Mouse (Mus musculus) kidney, adult 18-20 months (tissue): ENCODE results near the gene Zfp598.

Source experiments
- DNase-seq: peaks from one replicate; pipeline ENCODE4 v3.0.0; 2021

Zfp598 gene

GRCm38 (mm10) chr17:24669545-24670245 is at the start of gene Zfp598:
TSS of gene Zfp598 (plus strand) at chr17:24669687.
- DNase-seq: peak; percentile 95

DNA sequence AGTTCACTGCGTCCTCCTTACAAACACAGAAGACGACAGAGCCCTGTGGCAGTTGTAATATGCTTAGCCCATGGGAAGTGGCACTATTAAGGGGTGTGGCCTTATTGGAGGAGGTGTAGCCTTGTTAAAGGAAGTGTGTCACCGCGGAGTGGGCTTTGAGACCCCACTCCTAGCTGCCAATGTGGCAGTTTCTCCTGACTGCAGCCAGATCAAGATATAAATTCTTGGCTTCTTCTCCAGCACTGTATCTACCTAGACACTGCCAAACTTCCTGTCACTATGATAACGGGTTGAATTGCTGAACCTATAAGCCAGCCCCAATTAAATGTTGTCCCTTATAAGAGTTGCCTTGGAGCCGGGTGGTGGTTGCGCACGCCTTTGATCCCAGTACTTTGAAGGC is 44.0 kb upstream of the Zfp598 start:
- DNase-seq: no peak

- DNase-seq: peak; percentile 87
Measured at GRCm38 (mm10) chr17:24628646-24629045, 40.8 kb upstream of the Zfp598 start.

- no peak for DNase-seq
Measured at GRCm38 (mm10) chr17:24630072-24630471, 39.4 kb upstream of the Zfp598 start.

DNA sequence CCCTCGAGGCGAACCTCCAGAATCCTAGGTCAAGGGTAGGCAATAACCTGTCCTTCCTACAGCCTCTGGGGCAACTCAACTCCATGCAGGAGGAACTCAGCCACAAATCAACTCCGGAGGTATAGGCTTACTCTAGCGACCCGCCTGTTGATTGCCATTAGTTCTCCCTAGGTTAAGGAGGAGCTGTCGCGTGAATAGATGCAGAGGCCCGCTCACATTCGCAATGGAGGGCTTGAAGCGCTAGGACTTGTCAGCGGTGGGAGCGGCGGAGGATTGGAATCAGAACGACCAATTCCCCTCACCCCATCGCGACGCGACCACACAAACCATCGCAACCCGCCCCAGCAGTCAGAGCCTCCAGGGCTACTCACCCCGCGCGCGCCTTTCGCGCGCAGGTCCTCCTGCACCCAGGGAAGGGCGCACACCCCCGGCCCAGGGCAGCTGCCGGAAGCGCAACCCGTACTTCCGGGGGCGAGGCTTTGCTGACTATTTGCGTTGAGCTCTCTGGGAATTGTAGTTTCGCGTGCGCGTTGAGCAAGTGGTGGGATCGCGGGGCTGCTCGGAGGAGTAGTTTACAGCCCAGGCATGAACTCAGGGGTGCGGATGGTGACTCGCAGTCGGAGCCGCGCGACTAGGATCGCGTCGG is 37.2 kb upstream of the Zfp598 start, which contains the start of the genes Tsc2 and Nthl1:
Gene Tsc2, minus strand, starts transcription at position 464 of the 646 bp plus-strand sequence.
Gene Nthl1, plus strand, starts transcription at position 514 of the 646 bp plus-strand sequence.
- peak; percentile 85 for DNase-seq

DNA sequence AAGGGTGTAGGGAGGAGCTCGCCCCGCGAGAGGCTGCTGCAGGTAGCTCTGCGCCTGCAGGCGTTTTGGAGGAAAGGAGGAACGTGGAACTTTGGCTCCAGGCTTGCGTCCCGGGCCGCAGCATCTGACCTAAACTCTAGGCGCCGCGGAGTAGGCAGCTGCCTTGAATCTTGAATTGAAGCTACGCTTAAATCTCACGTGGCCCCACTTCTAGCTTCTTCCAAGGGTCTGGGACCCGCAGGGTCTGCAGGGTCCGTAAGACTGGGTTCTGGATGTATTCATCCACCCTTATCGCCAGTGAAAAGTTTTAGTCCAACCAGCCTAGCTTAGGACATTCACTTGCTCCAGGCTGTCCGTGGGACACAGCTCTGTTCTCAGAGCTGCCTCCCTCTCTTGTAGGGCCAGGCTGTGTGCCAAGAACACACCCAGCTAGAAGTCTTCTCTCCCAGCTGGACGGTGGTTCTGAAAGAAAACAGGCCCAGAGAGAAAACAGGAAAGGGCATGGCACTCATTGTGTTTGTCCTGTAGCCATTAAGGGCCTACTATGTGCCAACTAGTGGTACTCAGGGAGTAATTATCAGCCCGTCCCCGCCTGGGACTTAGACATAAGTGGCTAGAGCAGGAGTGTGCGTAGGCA is 36.6 kb upstream of the Zfp598 start:
- DNase-seq: peak; percentile 71

DNA sequence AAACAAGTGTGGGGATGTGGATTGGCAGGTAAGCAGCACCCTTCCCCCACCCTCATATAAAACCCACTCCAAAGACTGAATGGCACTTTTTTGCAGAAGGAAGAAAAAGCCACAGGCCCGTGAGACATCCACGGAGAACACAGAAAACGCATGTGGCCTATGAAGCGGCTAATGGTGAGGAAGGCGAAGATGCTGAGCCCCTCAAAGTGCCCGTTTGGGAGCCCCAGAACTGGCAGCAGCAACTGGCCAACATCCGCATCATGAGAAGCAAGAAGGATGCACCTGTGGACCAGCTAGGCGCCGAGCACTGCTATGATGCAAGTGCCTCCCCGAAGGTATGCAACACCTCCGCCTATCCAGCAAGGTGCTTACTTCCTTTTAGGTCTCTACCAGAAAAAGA is 35.7 kb upstream of the Zfp598 start:
- DNase-seq: no peak

- DNase-seq: peak; percentile 39
Measured at GRCm38 (mm10) chr17:24635024-24635423, 34.5 kb upstream of the Zfp598 start.

GRCm38 (mm10) chr17:24635694-24636093 is 33.8 kb upstream of the Zfp598 start:
- no peak for DNase-seq

GRCm38 (mm10) chr17:24636781-24637481 is 32.6 kb upstream of the Zfp598 start:
- no peak for DNase-seq

DNA sequence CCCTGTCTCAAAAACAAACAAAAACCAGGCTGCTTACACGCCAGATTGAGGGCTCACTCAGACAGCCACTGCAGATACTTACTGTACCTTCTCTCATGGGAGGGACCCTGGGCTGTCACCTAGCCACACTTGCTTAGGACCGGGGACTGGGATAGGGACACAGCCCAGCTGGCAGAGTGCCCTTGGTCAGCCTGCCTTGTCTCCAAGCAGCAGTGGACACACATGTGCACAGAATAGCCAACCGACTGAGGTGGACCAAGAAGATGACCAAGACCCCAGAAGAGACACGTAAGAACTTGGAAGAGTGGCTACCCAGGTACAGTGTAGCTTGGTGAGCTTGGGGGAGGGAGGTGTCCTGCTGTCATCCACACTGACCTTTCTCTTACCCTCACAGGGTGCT is 31.3 kb upstream of the Zfp598 start:
- no peak for DNase-seq

DNA sequence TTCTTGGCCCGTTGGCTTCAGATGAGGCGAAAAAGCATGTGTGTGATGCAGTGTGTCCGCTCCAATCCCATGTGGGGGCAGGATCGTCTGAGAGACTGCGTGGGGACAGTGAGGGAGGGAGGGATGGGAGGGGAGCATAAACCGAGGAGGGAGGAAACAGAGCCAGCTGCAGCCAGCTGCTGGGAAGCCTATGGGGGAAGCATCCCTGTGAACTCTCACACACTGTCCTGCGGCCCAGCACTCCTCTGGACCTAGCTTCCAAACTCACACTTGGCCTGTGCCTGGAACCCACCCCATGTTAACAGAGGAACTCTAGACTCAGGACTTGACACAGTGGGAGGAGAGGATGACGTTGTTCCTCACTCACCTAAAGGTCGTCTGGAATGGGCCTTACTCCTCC is 30.6 kb upstream of the Zfp598 start:
- peak; percentile 53 for DNase-seq

DNA sequence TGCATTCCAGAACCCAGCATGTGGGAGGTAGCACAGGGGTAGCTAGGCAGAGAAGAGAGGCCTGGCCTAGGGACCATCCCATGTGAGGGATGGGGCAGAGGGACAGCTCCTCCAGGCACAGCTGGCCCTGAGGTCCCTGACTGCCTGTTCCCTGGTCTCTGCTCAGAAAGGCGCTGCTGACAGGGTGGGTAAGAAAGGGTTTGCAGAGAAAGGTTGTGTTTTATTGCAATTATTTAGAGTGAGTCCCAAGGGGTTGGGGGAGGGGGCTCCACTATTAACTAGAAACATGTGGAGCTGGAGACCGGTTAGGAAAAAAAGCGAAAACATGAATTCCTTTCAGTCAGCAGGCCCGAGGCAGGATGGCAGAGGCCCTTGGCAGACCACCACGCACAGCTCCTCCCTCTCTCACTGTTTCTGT is 29.9 kb upstream of the Zfp598 start:
- no peak for DNase-seq

DNA sequence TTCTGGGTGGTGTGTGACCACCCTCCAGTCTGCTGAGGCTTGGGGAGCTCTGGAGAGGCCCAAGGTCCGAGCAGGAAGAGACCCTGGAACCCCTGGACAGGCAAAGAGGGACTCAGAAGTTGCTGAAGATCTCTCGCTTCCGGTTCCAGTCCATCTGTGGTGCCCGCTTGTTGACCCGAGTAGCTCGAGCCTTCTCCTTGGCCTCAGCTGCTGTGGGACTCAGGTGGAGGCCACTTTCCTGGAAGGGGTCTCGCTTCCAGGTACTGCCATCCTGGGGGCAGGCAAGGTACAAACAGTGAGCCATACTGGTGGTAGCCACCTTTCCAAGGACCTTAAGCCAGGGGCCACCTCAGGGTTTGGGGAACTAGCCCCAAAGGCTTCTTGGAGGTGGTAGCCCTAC is 29.4 kb upstream of the Zfp598 start:
- DNase-seq: no peak

DNA sequence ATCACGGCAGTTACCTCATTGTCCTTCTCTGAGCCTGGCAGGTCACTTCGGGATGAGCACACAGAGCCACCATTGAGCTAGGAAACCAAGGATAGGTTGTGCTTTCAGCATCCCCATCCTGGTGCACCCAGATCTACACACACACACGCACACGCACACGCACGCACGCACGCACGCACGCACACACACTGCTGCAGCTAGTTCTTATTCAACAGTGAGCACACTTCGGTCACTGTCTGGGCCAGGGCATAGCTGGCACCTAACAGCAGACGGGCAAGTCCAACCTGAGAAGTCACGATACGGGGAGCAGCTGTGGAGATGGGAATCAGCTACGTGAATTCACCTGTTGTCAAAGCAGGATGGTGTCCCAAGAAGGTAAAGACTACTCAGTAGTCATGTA is 28.9 kb upstream of the Zfp598 start:
- DNase-seq: no peak

- no peak for DNase-seq
Measured at GRCm38 (mm10) chr17:24641944-24642343, 27.5 kb upstream of the Zfp598 start.

DNA sequence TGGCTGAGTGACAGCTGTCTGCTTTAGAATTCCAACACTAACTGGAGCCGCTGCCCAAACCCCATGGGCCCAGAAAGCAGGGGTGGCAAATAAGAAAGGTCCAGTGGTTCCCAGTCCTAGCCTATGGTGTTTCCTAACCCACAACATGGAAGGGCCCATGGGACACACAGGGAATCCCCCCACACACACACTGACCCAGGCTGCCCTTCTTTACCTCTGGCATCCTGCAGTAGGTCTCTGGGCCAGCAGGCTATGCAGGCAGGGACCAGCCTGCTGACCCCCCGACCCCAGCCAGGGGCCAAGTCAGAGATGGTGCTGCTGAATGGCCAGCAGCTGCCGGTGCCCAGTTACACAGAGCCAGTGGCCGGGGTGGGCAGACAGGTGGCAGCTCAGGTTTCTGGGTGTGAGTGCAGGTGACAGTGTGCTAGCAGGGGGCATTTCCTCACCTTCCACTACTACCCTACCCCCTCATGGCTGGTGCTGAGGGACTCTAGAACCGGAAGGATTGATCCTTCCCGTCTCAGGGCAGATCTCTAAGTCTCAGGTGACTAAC is 26.6 kb upstream of the Zfp598 start:
- DNase-seq: no peak

GRCm38 (mm10) chr17:24644030-24644715 is 25.3 kb upstream of the Zfp598 start:
- peak; percentile 42 for DNase-seq

GRCm38 (mm10) chr17:24644875-24645721 is 24.4 kb upstream of the Zfp598 start:
- DNase-seq: peak; percentile 54

DNA sequence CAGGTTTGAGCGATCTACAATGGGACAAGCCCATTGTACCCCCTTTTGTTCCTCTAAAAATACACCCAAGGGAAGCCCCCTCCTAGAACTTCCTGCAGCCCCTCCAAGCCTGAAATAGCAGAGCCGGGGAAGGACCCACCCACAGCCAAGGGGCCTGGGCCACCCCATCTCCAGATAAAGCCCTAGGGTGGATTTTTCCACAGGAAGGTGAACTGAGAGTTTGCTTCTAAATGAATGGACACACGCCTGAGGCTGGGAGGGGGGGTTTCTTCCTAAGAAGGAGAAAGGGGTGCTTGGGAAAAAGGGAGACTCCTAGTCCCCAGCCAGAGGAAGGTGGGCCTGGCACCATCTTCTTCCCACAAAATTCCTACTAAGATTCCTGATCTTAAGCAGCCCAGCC is 23.6 kb upstream of the Zfp598 start:
- DNase-seq: peak; percentile 38

DNA sequence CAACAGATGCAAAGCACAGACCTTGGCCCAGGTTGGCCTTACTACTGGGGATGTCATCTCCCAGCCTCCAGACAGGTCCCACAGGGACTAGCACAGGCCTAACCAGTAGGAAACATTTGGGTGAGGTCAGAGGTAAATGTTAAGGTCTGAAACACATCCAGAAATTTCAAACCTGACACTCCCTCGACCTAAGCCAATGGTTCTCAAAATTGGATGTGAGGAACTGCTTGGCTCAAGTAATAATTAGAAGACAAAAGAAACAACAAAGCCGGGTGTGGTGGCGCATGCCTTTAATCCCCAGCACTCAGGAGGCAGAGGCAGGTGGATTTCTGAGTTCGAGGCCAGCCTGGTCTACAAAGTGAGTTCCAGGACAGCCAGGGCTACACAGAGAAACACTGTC is 23.1 kb upstream of the Zfp598 start:
- DNase-seq: no peak
